Mouse (Mus musculus) cerebellum, postnatal 10 days (tissue): ENCODE measurements around the gene Stambp.

Experiments
- DNase-seq, 2 experiments: peaks; one replicate each; pipeline ENCODE4 v3.0.0; 2021; ENCODE audit warnings: mixed read lengths in 2 of 2

The Stambp gene

GRCm38 (mm10) chr6:83501524-83502310 lies 70.8 kb downstream of the Stambp start:
- DNase-seq, result no peak

- DNase-seq, result peak in 1 of 2 experiments; percentile 36
Observed at GRCm38 (mm10) chr6:83500462-83500861, 72.1 kb downstream of the Stambp start.

GRCm38 (mm10) chr6:83499078-83499477 lies 73.5 kb downstream of the Stambp start:
- no peak for DNase-seq

- peak; percentile 52 to 57 for DNase-seq
Observed at GRCm38 (mm10) chr6:83496753-83497710, 75.5 kb downstream of the Stambp start.

- peak; percentile 66 to 67 for DNase-seq
Observed at GRCm38 (mm10) chr6:83496009-83496752, 76.3 kb downstream of the Stambp start.
